Mouse (Mus musculus) thymus, adult 18-20 months (tissue): ENCODE data around the gene Guca1b.

Source experiments
- DNase-seq, 2 experiments: peaks; one replicate each; pipeline ENCODE4 v3.0.0; 2022; ENCODE audit warnings: mixed read lengths in 2 of 2

Guca1b gene

GRCm38 (mm10) chr17:47385145-47385544 lies at the start of gene Guca1b:
Gene Guca1b (plus strand): TSS chr17:47385393.
- DNase-seq, result no peak

DNA sequence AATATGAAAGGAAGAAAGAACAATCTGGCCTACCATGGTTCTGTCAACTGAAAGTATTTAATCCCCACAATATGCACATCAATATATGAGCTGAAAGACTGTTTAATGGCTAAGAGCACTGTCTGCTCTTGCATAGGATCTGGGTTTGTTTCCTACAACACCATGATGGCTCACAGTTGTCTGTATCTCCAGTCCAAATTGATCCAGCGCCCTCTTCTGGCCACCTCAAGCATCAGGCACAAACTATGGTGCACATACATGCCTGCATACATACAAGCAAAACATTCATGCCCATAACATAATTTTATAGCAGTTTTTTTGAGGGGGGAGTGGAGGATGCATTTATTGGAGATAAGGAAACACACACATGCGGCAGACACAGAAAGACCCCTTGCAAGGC lies 42.1 kb upstream of the Guca1b start:
- no peak for DNase-seq

DNA sequence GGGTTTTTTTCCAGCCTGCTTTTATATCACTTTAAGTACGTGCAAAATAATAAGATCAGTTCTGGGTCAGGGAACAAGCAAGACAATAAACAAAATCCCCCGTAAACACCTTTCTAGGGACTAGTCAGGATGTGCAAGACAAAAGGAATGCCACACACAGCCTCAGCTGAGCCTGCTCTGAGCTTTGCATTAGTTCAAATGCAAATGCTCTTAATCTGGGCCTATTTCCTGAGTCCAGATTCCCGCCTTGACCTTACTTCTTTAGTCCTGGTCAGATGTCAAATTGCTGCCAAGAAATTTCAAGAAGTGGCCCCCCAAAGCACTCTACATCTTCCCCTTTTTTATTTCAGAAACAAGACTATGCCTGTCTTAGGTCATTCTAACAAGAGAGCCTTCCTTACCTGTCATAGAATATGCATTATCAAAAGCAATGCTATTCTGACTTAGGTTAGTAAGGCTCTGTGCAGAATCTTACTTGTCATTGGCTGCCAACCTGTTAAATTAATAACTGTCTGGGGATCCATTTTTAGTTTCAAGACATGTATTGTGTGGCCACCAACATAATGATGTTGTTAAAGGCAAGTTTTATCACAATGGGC lies 35.4 kb upstream of the Guca1b start:
- DNase-seq, result no peak

DNA sequence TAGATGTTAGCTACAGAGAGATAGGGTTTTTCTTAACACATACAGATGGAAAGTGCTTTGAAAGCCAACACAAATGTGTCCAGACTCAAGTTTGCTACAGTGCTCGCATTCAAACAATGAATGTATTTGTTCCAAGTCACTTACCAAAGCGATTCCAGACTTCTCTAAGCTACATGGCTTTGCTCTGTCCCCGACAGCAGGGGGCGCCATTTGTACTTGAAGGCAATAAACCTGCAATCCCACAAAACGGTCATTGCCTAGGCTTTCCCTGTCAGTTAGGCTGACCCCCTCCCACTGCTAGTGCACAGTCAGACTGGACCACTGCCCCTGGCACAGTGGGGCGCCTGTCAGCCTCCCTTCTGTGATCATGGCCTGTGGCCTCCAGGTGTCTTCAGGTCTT lies 25.2 kb upstream of the Guca1b start:
- DNase-seq, result peak in 1 of 2 experiments; percentile 9

- no peak for DNase-seq
Measured at GRCm38 (mm10) chr17:47361343-47361742, 23.9 kb upstream of the Guca1b start.

- peak; percentile 73 to 77 for DNase-seq
Measured at GRCm38 (mm10) chr17:47368401-47369086, 16.6 kb upstream of the Guca1b start, which contains the start of gene Mrps10. Gene Mrps10 (plus strand): TSS chr17:47368887.

GRCm38 (mm10) chr17:47369087-47369443 lies 16.1 kb upstream of the Guca1b start:
- no peak for DNase-seq

DNA sequence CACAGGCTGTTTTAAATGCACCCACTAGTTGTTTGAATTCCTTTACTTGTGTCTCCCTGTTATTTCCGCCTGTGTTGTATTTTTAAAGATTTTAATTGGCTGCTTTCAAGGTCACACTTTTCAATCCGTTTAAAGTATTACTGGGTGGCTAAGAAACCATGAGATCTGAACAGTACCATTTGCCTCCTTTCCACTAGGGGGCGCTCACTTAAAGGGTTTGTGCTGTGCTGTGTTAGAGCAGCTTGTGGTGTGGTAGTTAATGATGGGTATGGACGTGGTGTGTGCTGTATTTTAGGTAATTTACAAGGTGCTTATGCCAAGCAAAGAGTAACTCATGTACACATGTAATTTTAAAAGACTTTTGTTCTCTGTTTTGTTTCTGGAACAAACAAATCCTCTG lies 13.7 kb upstream of the Guca1b start:
- DNase-seq, result no peak

- DNase-seq, result no peak
Measured at GRCm38 (mm10) chr17:47373991-47374390, 11.2 kb upstream of the Guca1b start.

- DNase-seq, result no peak
Measured at GRCm38 (mm10) chr17:47376779-47377280, 8.4 kb upstream of the Guca1b start.

GRCm38 (mm10) chr17:47378133-47378532 lies 7.1 kb upstream of the Guca1b start:
- DNase-seq, result no peak

- DNase-seq, result no peak
Measured at GRCm38 (mm10) chr17:47381917-47382316, 3.3 kb upstream of the Guca1b start.

- DNase-seq, result no peak
Measured at GRCm38 (mm10) chr17:47383266-47383665, 1.9 kb upstream of the Guca1b start.

GRCm38 (mm10) chr17:47384064-47384463 lies 1.1 kb upstream of the Guca1b start:
- no peak for DNase-seq

GRCm38 (mm10) chr17:47386649-47387048 lies 1.5 kb downstream of the Guca1b start:
- DNase-seq, result peak; percentile 24 to 25

DNA sequence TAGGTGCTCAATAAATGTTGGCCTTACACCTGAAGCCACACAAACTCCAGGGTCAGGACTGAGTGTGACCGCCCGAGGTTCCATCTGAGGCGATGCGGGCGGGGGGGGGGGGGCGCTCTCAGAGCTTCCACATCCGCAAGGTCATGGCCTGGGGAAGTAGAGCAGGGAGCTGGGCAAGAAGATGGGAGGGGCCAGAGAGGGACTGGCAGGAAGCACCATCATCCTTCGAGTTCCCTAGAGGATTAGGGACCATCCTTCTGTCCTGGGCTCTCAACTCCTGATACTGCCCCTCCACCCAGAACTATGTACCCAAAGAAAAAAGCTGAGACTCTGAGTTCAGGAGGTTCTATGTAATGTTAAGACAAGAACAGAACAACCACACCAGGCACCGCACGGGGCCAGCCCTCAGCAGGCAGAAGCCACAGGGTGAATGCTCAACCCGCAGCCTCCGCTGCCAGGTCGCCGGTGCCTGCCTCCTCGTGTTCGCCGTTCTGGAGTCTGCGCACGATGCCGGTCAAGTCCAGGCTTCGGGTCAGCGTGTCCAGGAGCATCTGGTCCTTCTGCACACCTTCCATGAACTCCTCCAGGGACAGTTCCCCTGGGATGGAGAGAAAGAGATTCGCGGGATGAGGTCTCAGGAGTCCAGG lies 9.2 kb downstream of the Guca1b start:
- no peak for DNase-seq

GRCm38 (mm10) chr17:47395376-47395913 lies 10.3 kb downstream of the Guca1b start:
- DNase-seq, result peak; percentile 19

GRCm38 (mm10) chr17:47399091-47399490 lies 13.9 kb downstream of the Guca1b start:
- DNase-seq, result no peak

DNA sequence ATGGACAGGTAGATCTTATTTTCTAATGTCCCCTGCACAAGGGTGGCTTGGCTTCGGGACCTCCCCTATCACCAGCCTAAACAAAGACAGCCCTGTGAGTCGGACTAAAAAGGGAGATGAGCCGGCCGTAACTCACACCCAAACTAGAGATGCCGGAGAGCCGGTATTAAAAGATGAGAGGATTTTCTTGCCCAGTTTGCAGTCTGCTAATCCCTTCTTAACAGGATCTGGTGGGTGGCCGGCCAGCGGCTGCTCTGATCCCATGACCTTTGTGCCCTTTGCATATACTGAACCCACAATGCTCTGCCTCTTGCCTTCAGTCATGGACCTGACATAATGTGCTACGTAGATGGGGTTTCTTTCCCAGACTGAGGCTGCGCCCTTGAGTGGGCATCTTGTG lies 15.3 kb downstream of the Guca1b start, which contains the start of gene Guca1a:
Gene Guca1a (minus strand): TSS at position 134 of the 400 bp plus-strand sequence.
- no peak for DNase-seq

GRCm38 (mm10) chr17:47407717-47408557 lies 22.7 kb downstream of the Guca1b start:
- DNase-seq, result no peak

DNA sequence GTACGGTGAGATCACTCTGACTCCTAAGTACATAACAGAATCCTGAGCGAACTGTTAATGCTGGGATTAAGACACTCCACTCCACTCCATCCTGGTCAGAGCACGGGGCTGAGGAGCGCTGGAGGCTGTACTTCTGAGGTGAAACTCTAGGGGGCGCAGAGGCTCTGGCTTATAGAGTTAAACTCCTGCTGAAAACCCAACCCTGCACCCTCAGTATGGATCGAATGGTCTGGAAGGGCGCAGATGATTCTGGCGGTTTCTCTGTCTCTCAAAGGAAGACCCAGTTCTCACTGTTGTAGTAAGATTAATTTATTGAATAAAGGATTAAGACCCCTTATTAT lies 23.3 kb downstream of the Guca1b start:
- DNase-seq, result peak in 1 of 2 experiments; percentile 18
